Mouse (Mus musculus): Measurements from ENCODE around the gene Snorc.

DNA sequence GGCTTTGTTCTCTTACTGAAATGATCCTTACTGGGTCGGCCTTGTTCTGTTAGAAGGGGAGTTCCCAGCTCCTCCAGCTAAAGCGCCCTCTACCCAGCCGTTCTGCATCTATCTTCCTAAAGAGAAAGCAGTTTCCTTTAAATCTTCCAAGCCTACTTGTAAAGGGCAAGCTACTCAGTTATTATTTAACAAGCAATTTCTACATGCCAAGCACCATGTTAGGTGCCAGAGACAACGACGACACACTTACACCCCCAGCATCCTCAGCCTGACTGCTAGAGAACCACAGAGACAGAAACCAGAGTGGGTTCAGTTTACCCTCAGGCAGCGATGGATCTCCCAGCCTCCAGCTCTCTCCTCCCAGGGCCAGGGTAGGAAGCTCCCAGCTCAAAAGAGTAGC lies 37.8 kb downstream of the Snorc start:
- TF ChIP-seq EP300 (IDR thresholded peaks at IDR 0.05; ENCODE audit: low read depth) (no peak), CTCF (IDR thresholded peaks at IDR 0.05; ENCODE audit: low read depth) (no peak)
